Mouse (Mus musculus) brain, embryonic 14.5 days (tissue): ENCODE measurements around the gene Zfp652.

Experiments
- CTCF ChIP-seq: fragments of 200-500 bp; IDR thresholded peaks from 2 replicates; pipeline ENCODE4 v1.5.1; 2012; ENCODE audit warnings: inconsistent platforms, mild to moderate bottlenecking, moderate library complexity, borderline replicate concordance; ENCODE audit not compliant: insufficient read depth, insufficient read length; ENCODE audit errors: extremely low read depth
- POLR2A ChIP-seq: fragments of 200-500 bp; IDR thresholded peaks from 2 replicates; pipeline ENCODE4 v1.6.1; 2012; ENCODE audit warnings: mild to moderate bottlenecking, inconsistent platforms, borderline replicate concordance; ENCODE audit not compliant: poor library complexity, insufficient read depth, insufficient read length, severe bottlenecking; ENCODE audit errors: extremely low read depth

- TF ChIP-seq POLR2A (no peak), CTCF (no peak)
These were observed 146.3 kb downstream of the Zfp652 start for GRCm38 (mm10) chr11:95858528-95859467.
